Mouse (Mus musculus) neural tube, embryonic 13.5 days (tissue): ENCODE results near the gene Smim14. TPM values are rescaled to one million over a fixed set of nuclear protein-coding genes. Genes with fewer than 3 reads are reported as not detected.
"Not testable (repeated sequence)": the region's sequence is repeated elsewhere in the genome, so short reads cannot be mapped to it uniquely, and the experiment has no call there.

Experiments used
- ATAC-seq: fragments of 200-750 bp; cut with Nextera tagmentation; 2 replicates; pipeline ENCODE4 v1.8.0; 2017; ENCODE audit warnings: low read depth, mild to moderate bottlenecking, moderate TSS enrichment, moderate library complexity
- H3K27ac ChIP-seq: fragments of 300-500 bp; sonication (generic); replicated peaks from 2 replicates; pipeline ENCODE4 v1.5.1; 2015; ENCODE audit warnings: moderate library complexity, mild to moderate bottlenecking, inconsistent platforms
- H3K27me3 ChIP-seq: fragments of 300-500 bp; sonication (generic); 2 replicates; pipeline ENCODE4 v1.6.1; 2015; ENCODE audit warnings: mild to moderate bottlenecking, inconsistent platforms
- H3K36me3 ChIP-seq: fragments of 300-500 bp; sonication (generic); 2 replicates; pipeline ENCODE4 v1.6.1; 2015; ENCODE audit warnings: mild to moderate bottlenecking, inconsistent platforms
- H3K4me1 ChIP-seq: fragments of 300-500 bp; sonication (generic); replicated peaks from 2 replicates; pipeline ENCODE4 v1.6.1; 2015; ENCODE audit warnings: inconsistent platforms
- H3K4me2 ChIP-seq: fragments of 300-500 bp; sonication (generic); 2 replicates; pipeline ENCODE4 v1.6.1; 2015; ENCODE audit warnings: inconsistent platforms, mild to moderate bottlenecking, moderate library complexity
- H3K4me3 ChIP-seq: fragments of 300-500 bp; sonication (generic); 2 replicates; pipeline ENCODE4 v1.5.1; 2015; ENCODE audit warnings: mild to moderate bottlenecking, inconsistent platforms
- H3K9ac ChIP-seq: fragments of 300-500 bp; sonication (generic); 2 replicates; pipeline ENCODE4 v1.6.1; 2015; ENCODE audit warnings: moderate library complexity, mild to moderate bottlenecking, inconsistent platforms
- H3K9me3 ChIP-seq: fragments of 300-500 bp; sonication (generic); 2 replicates; pipeline ENCODE4 v1.6.1; 2016; ENCODE audit warnings: inconsistent platforms
- WGBS: fragments of 180-500 bp; shearing (Covaris S2); methylation state at CpG from one replicate; pipeline ENCODE4 v1.1.7; 2015; 5-methylcytosine and 5-hydroxymethylcytosine counted together
- polyA plus RNA-seq: library from polyadenylated mRNA; unstranded; fragments of >200 nt; fragmentation: Nextera tagmentation; extraction: Ambion mirVana; gene quantifications from 2 replicates; pipeline ENCODE4 v1.2.1, GENCODE M21; 2015

Smim14 gene
- polyA plus RNA-seq, 1 experiment from 2014 or later: 191 TPM

DNA sequence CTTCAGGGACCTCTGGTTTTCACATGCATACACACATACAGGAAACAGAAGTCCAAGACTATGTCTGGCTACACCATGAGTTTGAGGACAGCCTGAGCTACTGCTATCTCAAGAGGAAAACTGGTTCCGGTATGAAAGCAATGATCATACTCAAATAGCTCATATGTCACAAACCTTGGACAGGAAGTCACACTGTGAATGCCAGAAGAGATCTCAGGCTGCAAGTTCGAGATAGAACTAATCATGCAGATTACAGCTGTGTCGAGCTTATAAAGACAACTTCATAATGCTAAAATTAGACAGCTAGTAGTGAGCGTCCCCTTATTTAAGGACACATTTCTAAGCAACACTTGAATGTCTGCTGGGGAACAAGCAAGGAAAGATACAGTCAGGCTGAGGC, 56.5 kb downstream of the Smim14 start:
- no peaks in the 10 kb centered on the region for H3K9me3 ChIP-seq
- no peaks in the 10 kb centered on the region for H3K4me1 ChIP-seq
- H3K9ac ChIP-seq: no peak overlapping the region
- H3K4me2 ChIP-seq: no peak overlapping the region
- H3K27ac ChIP-seq: no peak overlapping the region
- H3K36me3 ChIP-seq: 0 out of 2 replicates have a peak, but pooled peaks cover 4% of the 10 kb centered on the region
- WGBS: 80% methylated on average over 4 of the region's 4 CpGs
- ATAC-seq: no peak
- no peaks in the 10 kb centered on the region for H3K27me3 ChIP-seq
- no peak overlapping the region for H3K4me3 ChIP-seq

DNA sequence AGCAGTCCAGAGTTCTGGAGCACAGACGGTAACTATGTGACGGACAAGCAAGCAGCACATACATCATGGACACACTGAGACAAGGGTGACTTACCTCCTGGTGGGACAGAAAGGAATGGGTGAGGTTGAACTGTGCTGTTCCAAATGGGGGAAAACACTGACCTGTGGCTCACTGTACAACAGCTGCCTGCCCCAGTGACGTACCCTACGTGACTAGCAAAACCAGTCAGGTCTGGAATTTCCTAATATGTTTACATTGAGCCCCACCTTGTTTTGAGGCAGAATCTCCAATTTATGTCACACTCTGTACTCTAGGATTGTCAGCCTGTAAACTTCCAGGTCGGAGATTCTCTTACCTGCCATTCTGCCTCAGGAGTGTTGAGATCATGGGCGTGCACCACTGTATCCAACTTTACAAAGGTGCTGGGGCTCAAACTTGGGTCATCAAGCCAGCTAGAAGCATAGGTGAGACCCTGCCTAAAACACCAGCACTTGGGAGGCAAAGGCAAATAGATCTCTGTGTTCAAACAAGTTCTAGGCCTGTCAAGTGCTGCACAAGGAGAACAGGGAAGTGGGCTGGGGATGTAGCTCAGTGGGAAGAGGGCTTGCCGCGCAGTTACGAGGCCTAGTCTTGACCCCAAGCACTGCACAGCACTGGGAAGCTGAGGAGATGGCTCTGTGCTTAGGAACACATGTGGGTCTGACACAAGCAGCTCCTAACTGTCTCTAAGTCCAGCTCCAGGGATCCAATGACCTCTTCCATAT, 57.1 kb downstream of the Smim14 start:
- Histone ChIP-seq H3K27me3 (no peaks in the 10 kb centered on the region), H3K4me3 (no peak overlapping the region), H3K27ac (no peak overlapping the region), H3K9ac (no peak overlapping the region), H3K9me3 (no peaks in the 10 kb centered on the region), H3K4me2 (no peak overlapping the region), H3K4me1 (no peaks in the 10 kb centered on the region), H3K36me3 (0 out of 2 replicates have a peak, but pooled peaks cover 4% of the 10 kb centered on the region)
- no peak for ATAC-seq
- WGBS: 89% methylated on average over 9 of the region's 9 CpGs

DNA sequence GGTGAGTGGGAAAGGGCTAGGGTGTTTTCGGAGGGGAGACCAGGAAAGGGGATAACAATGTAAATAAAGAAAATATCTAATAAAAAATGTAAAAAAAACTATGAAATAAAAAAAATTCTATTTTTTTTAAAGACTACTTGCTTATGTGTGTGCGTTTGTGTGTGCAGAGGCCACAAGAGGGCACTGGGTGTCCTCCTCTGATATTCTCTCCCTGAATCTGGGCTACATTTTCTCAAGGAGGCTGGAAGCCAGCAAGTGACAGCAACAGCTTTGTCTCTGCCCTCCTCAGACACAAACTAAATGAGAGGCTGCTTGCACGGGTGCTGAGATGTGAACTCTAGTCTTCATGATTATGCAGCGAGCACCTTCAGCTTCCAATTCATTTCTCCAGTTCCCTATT, 58.8 kb downstream of the Smim14 start:
- Histone ChIP-seq H3K9ac (no peak overlapping the region), H3K4me2 (no peak overlapping the region), H3K9me3 (no peaks in the 10 kb centered on the region), H3K36me3 (0 out of 2 replicates have a peak, but pooled peaks cover 4% of the 10 kb centered on the region), H3K4me3 (no peak overlapping the region), H3K27ac (no peak overlapping the region), H3K27me3 (no peaks in the 10 kb centered on the region), H3K4me1 (no peaks in the 10 kb centered on the region)
- no peak for ATAC-seq
- 71% methylated on average over 4 of the region's 4 CpGs for WGBS

DNA sequence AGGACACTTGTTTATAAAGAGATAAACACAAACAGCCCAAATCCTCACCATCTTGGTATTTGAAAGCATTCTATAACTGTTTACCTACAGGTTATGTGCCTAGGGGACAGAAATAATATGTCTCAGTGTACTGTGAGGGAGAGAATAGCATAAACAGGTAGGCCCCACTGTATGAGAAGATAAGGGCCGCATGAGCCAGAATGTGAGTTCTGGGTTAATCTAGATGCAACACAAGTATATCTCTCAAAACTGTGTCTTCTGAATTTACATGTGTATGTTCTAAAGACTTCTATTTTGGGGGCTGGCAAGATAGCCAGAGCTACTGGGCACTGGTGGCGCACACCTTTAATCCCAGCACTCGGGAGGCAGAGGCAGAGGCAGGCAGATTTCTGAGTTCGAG, 60.2 kb downstream of the Smim14 start:
- not testable (repeated sequence) for H3K27me3 ChIP-seq, H3K27ac ChIP-seq, ATAC-seq, H3K4me2 ChIP-seq, H3K9me3 ChIP-seq, H3K4me3 ChIP-seq, H3K9ac ChIP-seq, H3K36me3 ChIP-seq, H3K4me1 ChIP-seq
- WGBS: 97% methylated on average over 4 of the region's 4 CpGs

DNA sequence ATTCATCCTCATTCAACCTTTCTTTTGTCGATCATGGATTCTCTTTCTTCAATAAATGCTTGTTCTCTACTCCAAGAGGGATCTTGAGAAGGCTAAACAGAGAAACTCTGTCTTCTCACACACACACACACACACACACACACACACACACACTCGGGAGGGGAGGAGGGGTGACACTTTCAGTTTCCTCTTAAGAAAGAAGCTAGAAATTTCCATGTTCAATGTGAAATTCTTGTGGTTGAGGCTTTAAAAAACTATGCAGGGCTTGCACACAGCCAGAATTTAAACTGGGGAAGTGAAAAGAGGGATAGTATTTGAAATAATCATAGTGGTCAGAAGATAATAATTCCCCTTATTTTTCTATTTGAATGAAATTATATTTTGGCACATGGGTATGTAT, 61.2 kb downstream of the Smim14 start:
- ATAC-seq: no peak
- 85% methylated on average over 2 of the region's 2 CpGs for WGBS
- Histone ChIP-seq H3K27me3 (no peaks in the 10 kb centered on the region), H3K4me2 (no peak overlapping the region), H3K27ac (no peak overlapping the region), H3K4me3 (no peak overlapping the region), H3K9me3 (no peaks in the 10 kb centered on the region), H3K4me1 (no peaks in the 10 kb centered on the region), H3K9ac (no peak overlapping the region), H3K36me3 (0 out of 2 replicates have a peak, but pooled peaks cover 4% of the 10 kb centered on the region)

DNA sequence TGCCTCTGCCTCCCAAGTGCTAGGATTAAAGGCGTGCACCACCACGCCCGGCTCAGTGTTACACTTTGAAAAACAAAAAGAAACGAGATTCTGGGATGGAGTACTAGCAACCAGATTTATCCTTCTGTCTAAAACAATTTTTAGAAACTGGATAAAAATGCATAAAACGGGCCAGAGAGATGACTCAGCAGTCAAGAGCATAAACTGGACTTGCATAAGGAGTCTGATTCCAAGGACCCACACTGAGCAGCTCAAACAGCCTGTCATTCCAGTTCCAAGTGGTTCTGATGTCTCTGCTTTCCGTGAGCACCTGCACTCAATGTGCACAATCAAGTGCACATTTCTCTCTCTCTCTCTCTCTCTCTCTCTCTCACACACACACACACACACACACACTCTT, 67.2 kb downstream of the Smim14 start:
- H3K36me3 ChIP-seq: peaks cover 34% of the 10 kb centered on the region
- WGBS: 90% methylated on average over 6 of the region's 6 CpGs
- no peaks in the 10 kb centered on the region for H3K9me3 ChIP-seq
- no peaks in the 10 kb centered on the region for H3K27me3 ChIP-seq
- no peaks in the 10 kb centered on the region for H3K4me1 ChIP-seq
- H3K4me2 ChIP-seq: no peak overlapping the region
- no peak overlapping the region for H3K4me3 ChIP-seq
- no peak overlapping the region for H3K27ac ChIP-seq
- no peak for ATAC-seq
- H3K9ac ChIP-seq: no peak overlapping the region

DNA sequence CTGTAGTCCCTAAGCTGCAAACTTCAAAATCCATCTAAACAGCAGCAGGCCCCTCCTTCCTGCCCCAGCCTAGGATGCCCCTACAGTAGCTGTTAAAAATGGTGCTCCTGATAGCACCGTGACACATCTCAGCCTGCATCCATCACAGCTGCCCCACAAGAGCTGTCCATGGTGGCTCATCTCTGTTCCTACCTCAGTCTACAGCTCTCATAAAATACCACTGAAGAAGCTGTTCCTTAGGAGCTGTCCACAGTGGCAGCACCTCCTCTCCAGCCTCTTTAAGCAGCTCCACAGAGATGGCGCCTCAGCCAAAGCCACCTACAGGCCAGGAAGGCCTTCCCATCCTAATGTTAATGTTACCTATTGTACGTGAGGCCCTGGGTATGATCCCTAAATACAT, 70.1 kb downstream of the Smim14 start:
- ATAC-seq: no peak
- Histone ChIP-seq H3K4me3 (no peak overlapping the region), H3K9me3 (no peaks in the 10 kb centered on the region), H3K9ac (no peak overlapping the region), H3K27ac (no peak overlapping the region), H3K27me3 (no peaks in the 10 kb centered on the region), H3K4me2 (no peak overlapping the region), H3K36me3 (peaks cover 36% of the 10 kb centered on the region), H3K4me1 (no peaks in the 10 kb centered on the region)
- 76% methylated on average over 3 of the region's 3 CpGs for WGBS

DNA sequence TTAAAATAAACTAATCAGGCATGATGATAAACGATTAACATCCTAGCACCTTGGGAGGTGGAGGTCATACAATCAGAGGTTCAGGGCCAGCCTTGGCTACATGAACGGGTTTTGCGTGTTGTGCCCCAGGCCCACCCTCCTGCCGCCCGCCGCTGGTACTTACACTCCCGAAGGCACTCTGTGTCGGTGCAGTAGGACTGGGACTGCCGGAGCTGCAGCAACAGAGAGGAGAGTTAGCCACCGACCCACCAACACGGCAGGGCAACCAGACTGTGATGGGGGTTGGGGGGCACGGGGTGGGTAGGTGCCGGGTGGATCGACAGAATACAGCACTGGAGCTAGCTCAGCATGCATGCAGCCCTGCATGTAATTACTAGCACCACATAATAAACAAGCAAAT, 76.6 kb downstream of the Smim14 start:
- H3K4me3 ChIP-seq: no peak overlapping the region
- H3K27ac ChIP-seq: no peak overlapping the region
- no peaks in the 10 kb centered on the region for H3K4me1 ChIP-seq
- H3K27me3 ChIP-seq: no peaks in the 10 kb centered on the region
- ATAC-seq: no peak
- 87% methylated on average over 14 of the region's 14 CpGs for WGBS
- H3K9me3 ChIP-seq: no peaks in the 10 kb centered on the region
- no peak overlapping the region for H3K9ac ChIP-seq
- peaks cover 30% of the 10 kb centered on the region for H3K36me3 ChIP-seq
- no peak overlapping the region for H3K4me2 ChIP-seq

DNA sequence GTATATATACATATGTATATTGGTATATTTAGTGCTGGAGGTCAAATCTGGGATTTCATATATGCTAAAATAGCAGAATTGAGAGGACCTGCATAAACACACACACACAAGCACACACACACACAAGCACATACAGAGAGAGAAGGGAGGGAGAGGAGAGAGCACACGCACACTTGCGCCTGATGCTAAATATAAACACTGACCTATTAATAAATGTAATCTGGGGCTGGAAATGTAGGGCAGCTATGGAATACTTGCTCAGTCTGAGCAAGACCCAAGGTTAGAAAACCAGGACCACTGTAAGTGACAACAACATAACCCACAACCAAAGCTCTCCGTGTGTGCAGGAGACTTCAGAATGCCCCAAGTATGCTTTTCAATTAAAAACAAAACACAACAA, 77.5 kb downstream of the Smim14 start:
- Histone ChIP-seq H3K27me3 (no peaks in the 10 kb centered on the region), H3K4me3 (no peak overlapping the region), H3K36me3 (peaks cover 23% of the 10 kb centered on the region), H3K4me2 (no peak overlapping the region), H3K27ac (no peak overlapping the region), H3K9me3 (no peaks in the 10 kb centered on the region), H3K9ac (no peak overlapping the region), H3K4me1 (no peaks in the 10 kb centered on the region)
- 93% methylated on average over 3 of the region's 3 CpGs for WGBS
- no peak for ATAC-seq

DNA sequence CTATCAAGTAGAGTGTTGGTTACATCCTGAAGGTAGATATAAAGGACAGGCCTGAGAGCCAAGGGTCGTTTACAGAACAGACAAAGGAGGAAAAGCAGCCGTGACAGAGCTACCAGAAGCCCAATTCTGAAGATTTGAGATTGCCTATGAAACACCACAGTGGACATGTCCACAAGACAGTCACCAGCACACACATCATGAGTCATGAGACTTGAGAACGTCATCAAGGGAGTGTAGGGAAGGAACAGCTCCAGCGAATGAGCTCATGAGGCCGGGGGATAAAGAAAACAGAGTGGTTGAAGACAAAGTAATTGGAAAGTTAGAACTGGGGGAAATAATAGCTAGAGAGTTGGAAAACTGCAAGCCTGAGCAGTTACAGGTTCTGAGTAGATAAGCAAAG, 79.1 kb downstream of the Smim14 start:
- Histone ChIP-seq H3K27ac (no peak overlapping the region), H3K9me3 (no peaks in the 10 kb centered on the region), H3K9ac (no peak overlapping the region), H3K36me3 (peaks cover 24% of the 10 kb centered on the region), H3K4me3 (no peak overlapping the region), H3K4me1 (no peaks in the 10 kb centered on the region), H3K4me2 (no peak overlapping the region), H3K27me3 (no peaks in the 10 kb centered on the region)
- ATAC-seq: no peak
- 71% methylated on average over 5 of the region's 5 CpGs for WGBS

DNA sequence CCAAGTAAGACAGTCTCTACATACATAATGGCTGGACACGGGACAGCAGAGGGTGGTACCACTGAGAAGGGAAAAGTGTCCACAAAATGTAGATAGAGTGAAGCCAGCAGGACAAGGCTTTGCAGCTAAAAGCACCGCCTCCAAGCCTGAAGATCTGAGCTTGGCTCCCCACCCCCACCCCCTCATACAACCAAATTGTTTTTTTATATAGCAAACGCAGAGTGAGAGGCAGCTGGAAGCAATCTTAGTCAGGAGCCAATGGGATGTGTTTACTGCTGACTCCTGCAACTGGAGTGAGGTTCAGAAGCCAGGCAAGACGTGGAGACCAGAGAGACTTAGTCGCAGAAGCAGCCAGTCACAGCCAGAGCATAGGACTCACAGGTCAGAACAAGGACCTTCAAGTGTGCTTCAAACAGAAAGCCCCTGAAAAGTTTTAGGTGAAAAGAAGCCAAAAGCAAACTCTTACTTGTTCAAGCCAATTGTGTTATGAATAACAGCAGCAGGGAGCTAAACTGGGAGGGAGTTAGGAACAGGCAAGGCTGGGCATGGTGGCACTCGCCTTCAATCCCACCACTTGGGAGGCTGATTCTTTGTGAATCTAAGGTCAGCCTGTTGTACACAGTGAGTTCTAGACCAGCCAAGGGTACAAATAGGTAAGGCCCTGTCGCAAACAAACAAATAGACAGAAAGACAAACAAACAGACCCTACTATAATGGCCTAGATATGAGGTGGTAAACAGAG, 79.7 kb downstream of the Smim14 start:
- Histone ChIP-seq H3K4me3 (no peak overlapping the region), H3K9me3 (no peaks in the 10 kb centered on the region), H3K36me3 (peaks cover 30% of the 10 kb centered on the region), H3K27ac (no peak overlapping the region), H3K9ac (no peak overlapping the region), H3K4me1 (no peaks in the 10 kb centered on the region), H3K4me2 (no peak overlapping the region), H3K27me3 (no peaks in the 10 kb centered on the region)
- 60% methylated on average over 7 of the region's 7 CpGs for WGBS
- no peak for ATAC-seq

DNA sequence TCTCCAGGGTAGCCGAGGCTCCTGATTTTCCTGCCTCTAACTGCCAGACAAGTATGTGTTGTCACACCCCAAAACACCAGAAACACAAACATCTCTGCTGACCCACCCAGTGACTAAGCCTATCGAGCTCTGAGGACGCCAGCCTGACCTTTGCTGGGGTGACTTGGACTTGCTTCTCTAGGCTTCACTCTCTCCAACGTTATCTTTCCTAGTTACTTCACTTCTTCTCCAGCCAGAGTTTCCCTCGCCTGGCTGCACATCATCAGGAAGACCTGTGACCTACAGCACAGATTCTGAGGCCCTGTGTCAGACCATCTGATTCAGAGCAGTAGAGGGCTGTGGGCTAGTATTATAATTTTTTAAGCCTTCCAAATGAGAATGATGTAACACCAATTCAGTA, 82.2 kb downstream of the Smim14 start:
- Histone ChIP-seq H3K36me3 (peaks cover 42% of the 10 kb centered on the region), H3K9me3 (no peaks in the 10 kb centered on the region), H3K4me1 (no peaks in the 10 kb centered on the region), H3K27me3 (no peaks in the 10 kb centered on the region), H3K9ac (no peak overlapping the region), H3K4me2 (no peak overlapping the region), H3K27ac (no peak overlapping the region), H3K4me3 (no peak overlapping the region)
- WGBS: 77% methylated on average over 5 of the region's 5 CpGs
- ATAC-seq: no peak
